Mouse (Mus musculus) liver, embryonic 14.5 days (tissue): ENCODE measurements around the gene Gm1043. TPM values are rescaled to one million over a fixed set of nuclear protein-coding genes. Genes with fewer than 3 reads are reported as not detected.

Source experiments
- ATAC-seq: fragments of 200-750 bp; cut with Nextera tagmentation; 2 replicates; pipeline ENCODE4 v1.8.0; 2017; ENCODE audit warnings: moderate number of reproducible peaks, mild to moderate bottlenecking, moderate library complexity; ENCODE audit not compliant: insufficient read depth
- DNase-seq, 3 experiments: peaks; one replicate each; pipeline ENCODE4 v3.0.0-alpha.2; 2012 to 2013; ENCODE audit warnings: low read depth in 3 of 3, low spot score in 3 of 3
- H3K27ac ChIP-seq: fragments of 300-500 bp; sonication (generic); 2 replicates; pipeline ENCODE4 v1.5.1; 2014; ENCODE audit warnings: moderate library complexity, mild to moderate bottlenecking, control low read depth, inconsistent platforms
- H3K27me3 ChIP-seq: fragments of 300-500 bp; sonication (generic); 2 replicates; pipeline ENCODE4 v1.6.1; 2014; ENCODE audit warnings: mild to moderate bottlenecking, low read length, moderate library complexity; ENCODE audit not compliant: control insufficient read depth, insufficient read depth
- H3K36me3 ChIP-seq: fragments of 300-500 bp; sonication (generic); replicated peaks from 2 replicates; pipeline ENCODE4 v1.6.1; 2014; ENCODE audit warnings: low read depth; ENCODE audit not compliant: control insufficient read depth, insufficient read depth
- H3K4me1 ChIP-seq, 2 experiments: fragments of 200-500 bp in 1 of 2; fragments of 300-500 bp in 1 of 2; sonication (generic) in 1 of 2; replicated peaks; 2 replicates each; pipeline ENCODE4 v1.6.1; 2012 to 2014; ENCODE audit warnings: antibody characterized with exemption in 1 of 2, inconsistent platforms in 1 of 2, low read length in 1 of 2; ENCODE audit not compliant: control insufficient read depth in 2 of 2, insufficient read depth in 2 of 2
- H3K4me2 ChIP-seq: fragments of 300-500 bp; sonication (generic); 2 replicates; pipeline ENCODE4 v1.6.1; 2014; ENCODE audit warnings: low read depth, mild to moderate bottlenecking, control low read depth, moderate library complexity
- H3K4me3 ChIP-seq, 2 experiments: fragments of 200-500 bp in 1 of 2; fragments of 300-500 bp in 1 of 2; sonication (generic) in 1 of 2; 2 replicates each; pipeline ENCODE4 v1.5.1; 2012 to 2014; ENCODE audit warnings: low read depth in 2 of 2, low read length in 2 of 2, mild to moderate bottlenecking in 2 of 2, control low read depth in 1 of 2, inconsistent platforms in 1 of 2, moderate library complexity in 1 of 2; ENCODE audit not compliant: insufficient read depth in 1 of 2
- H3K9ac ChIP-seq: fragments of 300-500 bp; sonication (generic); replicated peaks from 2 replicates; pipeline ENCODE4 v1.6.1; 2014; ENCODE audit warnings: mild to moderate bottlenecking, control low read depth, moderate library complexity
- H3K9me3 ChIP-seq: fragments of 300-500 bp; sonication (generic); 2 replicates; pipeline ENCODE4 v1.6.1; 2016; ENCODE audit warnings: low read length, mixed read lengths; ENCODE audit not compliant: control insufficient read depth
- CTCF ChIP-seq: IDR thresholded peaks from 2 replicates; pipeline ENCODE4 v1.5.1; 2016; ENCODE audit warnings: antibody characterized with exemption, low read depth, control low read depth
- EP300 ChIP-seq: IDR thresholded peaks from 2 replicates; pipeline ENCODE4 v1.6.1; 2016; ENCODE audit warnings: antibody characterized with exemption, low read depth
- WGBS: fragments of 180-500 bp; shearing (Covaris S2); extraction: QIAGEN DNeasy Blood & Tissue Kit; methylation state at CpG from one replicate; pipeline ENCODE4 v1.1.7; 2014; ENCODE audit not compliant: insufficient replicate concordance; 5-methylcytosine and 5-hydroxymethylcytosine counted together
- polyA plus RNA-seq, 2 experiments: library from polyadenylated mRNA; depleted of rRNA in 1 of 2; stranded (reverse) in 1 of 2; unstranded in 1 of 2; fragments of >200 nt; fragmentation: Nextera tagmentation in 1 of 2; extraction: Ambion mirVana in 1 of 2; gene quantifications; 2 replicates each; pipeline versions ENCODE4 v1.2.1 to v1.2.3; 2012 to 2014

Gm1043 gene
- polyA plus RNA-seq, 2 experiments: not detected

- Histone ChIP-seq H3K9me3 (no peaks in the 10 kb centered on the region), H3K9ac (no peak overlapping the region), H3K4me3 (no peak overlapping the region), H3K36me3 (no peaks in the 10 kb centered on the region), H3K27me3 (no peaks in the 10 kb centered on the region), H3K27ac (no peak overlapping the region), H3K4me1 (no peaks in the 10 kb centered on the region), H3K4me2 (no peak overlapping the region)
- TF ChIP-seq CTCF (no peak), EP300 (no peak)
- WGBS: 58% methylated on average over 6 of the region's 6 CpGs
- DNase-seq (no peak), ATAC-seq (no peak)
Observed at GRCm38 (mm10) chr5:37107611-37108010, 22.4 kb downstream of the Gm1043 start.

- H3K4me2 ChIP-seq: no peak overlapping the region
- ATAC-seq (no peak), DNase-seq (peak in 2 of 3 experiments; percentile 9 to 17)
- WGBS: 34% methylated on average over 6 of the region's 6 CpGs
- no peaks in the 10 kb centered on the region for H3K27me3 ChIP-seq
- no peak overlapping the region for H3K27ac ChIP-seq
- H3K4me1 ChIP-seq: no peaks in the 10 kb centered on the region
- H3K4me3 ChIP-seq: no peak overlapping the region
- H3K9ac ChIP-seq: no peak overlapping the region
- H3K36me3 ChIP-seq: no peaks in the 10 kb centered on the region
- no peaks in the 10 kb centered on the region for H3K9me3 ChIP-seq
- TF ChIP-seq EP300 (no peak), CTCF (peak; percentile 72)
Observed at GRCm38 (mm10) chr5:37109280-37109849, 24.2 kb downstream of the Gm1043 start.

- TF ChIP-seq CTCF (no peak), EP300 (no peak)
- H3K36me3 ChIP-seq: no peaks in the 10 kb centered on the region
- no peak overlapping the region for H3K27ac ChIP-seq
- no peak for DNase-seq
- no peak overlapping the region for H3K4me3 ChIP-seq
- no peaks in the 10 kb centered on the region for H3K27me3 ChIP-seq
- 67% methylated on average over 7 of the region's 7 CpGs for WGBS
- H3K4me1 ChIP-seq: no peaks in the 10 kb centered on the region
- H3K9me3 ChIP-seq: no peaks in the 10 kb centered on the region
- no peak for ATAC-seq
- no peak overlapping the region for H3K9ac ChIP-seq
- no peak overlapping the region for H3K4me2 ChIP-seq
Observed at GRCm38 (mm10) chr5:37112389-37112788, 27.2 kb downstream of the Gm1043 start.

- no peak overlapping the region for H3K4me3 ChIP-seq
Observed at GRCm38 (mm10) chr5:37117126-37117525, 32.0 kb downstream of the Gm1043 start.

GRCm38 (mm10) chr5:37118242-37118641, 33.1 kb downstream of the Gm1043 start:
- Histone ChIP-seq H3K36me3 (no peaks in the 10 kb centered on the region), H3K9me3 (no peaks in the 10 kb centered on the region), H3K27me3 (no peaks in the 10 kb centered on the region), H3K4me2 (no peak overlapping the region), H3K9ac (no peak overlapping the region), H3K27ac (no peak overlapping the region), H3K4me3 (no peak overlapping the region), H3K4me1 (no peaks in the 10 kb centered on the region)
- WGBS: 27% methylated on average over 4 of the region's 4 CpGs
- TF ChIP-seq EP300 (no peak), CTCF (peak; percentile 76)
- DNase-seq: no peak
- ATAC-seq: no peak

More at GRCm38 (mm10) chr5:37117126-37117525, 32.0 kb downstream of the Gm1043 start:
- Histone ChIP-seq H3K36me3 (no peaks in the 10 kb centered on the region), H3K4me1 (no peaks in the 10 kb centered on the region), H3K27me3 (no peaks in the 10 kb centered on the region), H3K4me2 (no peak overlapping the region), H3K27ac (no peak overlapping the region), H3K9me3 (no peaks in the 10 kb centered on the region), H3K9ac (no peak overlapping the region)
- DNase-seq (no peak), ATAC-seq (no peak)
- WGBS: 47% methylated on average over 9 of the region's 9 CpGs
- TF ChIP-seq CTCF (peak; percentile 22; the same call in 1 of the 2 replicates), EP300 (no peak)
